Mouse (Mus musculus): Measurements from ENCODE around the gene Trak1. TPM values are rescaled to one million over a fixed set of nuclear protein-coding genes. Genes with fewer than 3 reads are reported as not detected.

The Trak1 gene
- total and polyA plus RNA-seq, 2 experiments = 50.3 to 61.2 TPM

GRCm38 (mm10) chr9:121505346-121505745 is 208.0 kb downstream of the Trak1 start:
- H3K4me3 ChIP-seq (ENCODE audit: insufficient read depth, low read depth, low read length) = no peak overlapping the region
- no peak overlapping the region for H3K9ac ChIP-seq (ENCODE audit: low read depth, low read length)
- no peaks in the 10 kb centered on the region for H3K27me3 ChIP-seq (ENCODE audit: control insufficient read depth, insufficient read depth, low read length)
- no peak overlapping the region for H3K27ac ChIP-seq (replicated peaks; ENCODE audit: insufficient read depth, low read depth, low read length)
- H3K4me1 ChIP-seq (ENCODE audit: control insufficient read depth, insufficient read depth, low read length) = no peaks in the 10 kb centered on the region
- 94% methylated on average over 8 of the region's 8 CpGs for WGBS
- no peak for TF ChIP-seq CTCF (IDR thresholded peaks at IDR 0.05; ENCODE audit: low read depth, low read length)
- TF ChIP-seq POLR2A (IDR thresholded peaks at IDR 0.05; ENCODE audit: extremely low read depth, insufficient read depth, low read length) = no peak
- H3K79me2 ChIP-seq (ENCODE audit: control insufficient read depth, insufficient read depth, low read length) = no peaks in the 10 kb centered on the region
- H3K36me3 ChIP-seq (ENCODE audit: control insufficient read depth, insufficient read depth, low read length) = no peaks in the 10 kb centered on the region
- no peak for DNase-seq (ENCODE audit: extremely low read depth, low read depth, low spot score)

- H3K4me3 ChIP-seq (ENCODE audit: insufficient read depth, low read depth, low read length) = no peak overlapping the region
- H3K9ac ChIP-seq (ENCODE audit: low read depth, low read length) = no peak overlapping the region
- H3K79me2 ChIP-seq (ENCODE audit: control insufficient read depth, insufficient read depth, low read length) = no peaks in the 10 kb centered on the region
- no peaks in the 10 kb centered on the region for H3K27me3 ChIP-seq (ENCODE audit: control insufficient read depth, insufficient read depth, low read length)
- H3K4me1 ChIP-seq (ENCODE audit: control insufficient read depth, insufficient read depth, low read length) = no peaks in the 10 kb centered on the region
- TF ChIP-seq POLR2A (IDR thresholded peaks at IDR 0.05; ENCODE audit: extremely low read depth, insufficient read depth, low read length) (no peak), CTCF (IDR thresholded peaks at IDR 0.05; ENCODE audit: low read depth, low read length) (no peak)
- 79% methylated on average over 8 of the region's 8 CpGs for WGBS
- DNase-seq (ENCODE audit: extremely low read depth, low read depth, low spot score) = no peak
- no peaks in the 10 kb centered on the region for H3K36me3 ChIP-seq (ENCODE audit: control insufficient read depth, insufficient read depth, low read length)
- no peak overlapping the region for H3K27ac ChIP-seq (replicated peaks; ENCODE audit: insufficient read depth, low read depth, low read length)
These were observed 209.3 kb downstream of the Trak1 start for GRCm38 (mm10) chr9:121506478-121507180.

- 90% methylated on average over 4 of the region's 4 CpGs for WGBS
These were observed 214.6 kb downstream of the Trak1 start for GRCm38 (mm10) chr9:121511911-121512310.

GRCm38 (mm10) chr9:121514462-121514861 is 217.2 kb downstream of the Trak1 start:
- DNase-seq (ENCODE audit: extremely low read depth, low read depth, low spot score) = no peak
- TF ChIP-seq CTCF (IDR thresholded peaks at IDR 0.05; ENCODE audit: low read depth, low read length) (no peak), POLR2A (IDR thresholded peaks at IDR 0.05; ENCODE audit: extremely low read depth, insufficient read depth, low read length) (no peak)
- H3K4me3 ChIP-seq (ENCODE audit: insufficient read depth, low read depth, low read length) = no peak overlapping the region
- WGBS = 73% methylated on average over 5 of the region's 5 CpGs
- no peak overlapping the region for H3K9ac ChIP-seq (ENCODE audit: low read depth, low read length)
- H3K79me2 ChIP-seq (ENCODE audit: control insufficient read depth, insufficient read depth, low read length) = no peaks in the 10 kb centered on the region
- no peak overlapping the region for H3K27ac ChIP-seq (replicated peaks; ENCODE audit: insufficient read depth, low read depth, low read length)
- H3K36me3 ChIP-seq (ENCODE audit: control insufficient read depth, insufficient read depth, low read length) = no peaks in the 10 kb centered on the region
- H3K27me3 ChIP-seq (ENCODE audit: control insufficient read depth, insufficient read depth, low read length) = 0 out of 2 replicates have a peak, but pooled peaks cover 2% of the 10 kb centered on the region
- no peaks in the 10 kb centered on the region for H3K4me1 ChIP-seq (ENCODE audit: control insufficient read depth, insufficient read depth, low read length)

More at GRCm38 (mm10) chr9:121511911-121512310, 214.6 kb downstream of the Trak1 start:
- Histone ChIP-seq H3K27me3 (ENCODE audit: control insufficient read depth, insufficient read depth, low read length) (no peaks in the 10 kb centered on the region), H3K79me2 (ENCODE audit: control insufficient read depth, insufficient read depth, low read length) (no peaks in the 10 kb centered on the region), H3K4me1 (ENCODE audit: control insufficient read depth, insufficient read depth, low read length) (no peaks in the 10 kb centered on the region), H3K27ac (replicated peaks; ENCODE audit: insufficient read depth, low read depth, low read length) (no peak overlapping the region), H3K4me3 (ENCODE audit: insufficient read depth, low read depth, low read length) (no peak overlapping the region), H3K36me3 (ENCODE audit: control insufficient read depth, insufficient read depth, low read length) (no peaks in the 10 kb centered on the region), H3K9ac (ENCODE audit: low read depth, low read length) (no peak overlapping the region)
- DNase-seq (ENCODE audit: extremely low read depth, low read depth, low spot score) = no peak
- TF ChIP-seq CTCF (IDR thresholded peaks at IDR 0.05; ENCODE audit: low read depth, low read length) (no peak), POLR2A (IDR thresholded peaks at IDR 0.05; ENCODE audit: extremely low read depth, insufficient read depth, low read length) (no peak)

- H3K4me1 ChIP-seq (ENCODE audit: control insufficient read depth, insufficient read depth, low read length) = no peaks in the 10 kb centered on the region
These were observed 222.7 kb downstream of the Trak1 start for GRCm38 (mm10) chr9:121520047-121520446.

More at GRCm38 (mm10) chr9:121520047-121520446, 222.7 kb downstream of the Trak1 start:
- no peak for DNase-seq (ENCODE audit: extremely low read depth, low read depth, low spot score)
- Histone ChIP-seq H3K79me2 (ENCODE audit: control insufficient read depth, insufficient read depth, low read length) (no peaks in the 10 kb centered on the region), H3K36me3 (ENCODE audit: control insufficient read depth, insufficient read depth, low read length) (no peaks in the 10 kb centered on the region), H3K9ac (ENCODE audit: low read depth, low read length) (no peak overlapping the region), H3K27me3 (ENCODE audit: control insufficient read depth, insufficient read depth, low read length) (0 out of 2 replicates have a peak, but pooled peaks cover 2% of the 10 kb centered on the region), H3K4me3 (ENCODE audit: insufficient read depth, low read depth, low read length) (no peak overlapping the region), H3K27ac (replicated peaks; ENCODE audit: insufficient read depth, low read depth, low read length) (no peak overlapping the region)
- no peak for TF ChIP-seq CTCF (IDR thresholded peaks at IDR 0.05; ENCODE audit: low read depth, low read length)
- no peak for TF ChIP-seq POLR2A (IDR thresholded peaks at IDR 0.05; ENCODE audit: extremely low read depth, insufficient read depth, low read length)
- 85% methylated on average over 5 of the region's 5 CpGs for WGBS

Other genes starting within 250 kb of the Trak1 start
- gene Ulk4, start 20.3 kb upstream of the Trak1 start, total RNA-seq (2014; rRNA removed) = under 0.01 and 0.20 TPM in 2 replicates
- 0.07 and 0.24 TPM in 2 replicates for gene Ulk4, start 20.3 kb upstream of the Trak1 start, polyA plus RNA-seq (2012; rRNA removed)
- not detected in 2 replicates for gene Cck, start 198.2 kb downstream of the Trak1 start, total RNA-seq (2014; rRNA removed)
- not detected in 2 replicates for gene Cck, start 198.2 kb downstream of the Trak1 start, polyA plus RNA-seq (2012; rRNA removed)